Mouse (Mus musculus) A20 (cell line): Measurements from ENCODE around the gene Atp8a2.
"Not testable (repeated sequence)": the region's sequence is repeated elsewhere in the genome, so short reads cannot be mapped to it uniquely, and the experiment has no call there.

Experiments
- DNase-seq: peaks from one replicate; pipeline ENCODE4 v3.0.0-alpha.2; 2011; ENCODE audit warnings: low read depth, low spot score

The Atp8a2 gene

DNA sequence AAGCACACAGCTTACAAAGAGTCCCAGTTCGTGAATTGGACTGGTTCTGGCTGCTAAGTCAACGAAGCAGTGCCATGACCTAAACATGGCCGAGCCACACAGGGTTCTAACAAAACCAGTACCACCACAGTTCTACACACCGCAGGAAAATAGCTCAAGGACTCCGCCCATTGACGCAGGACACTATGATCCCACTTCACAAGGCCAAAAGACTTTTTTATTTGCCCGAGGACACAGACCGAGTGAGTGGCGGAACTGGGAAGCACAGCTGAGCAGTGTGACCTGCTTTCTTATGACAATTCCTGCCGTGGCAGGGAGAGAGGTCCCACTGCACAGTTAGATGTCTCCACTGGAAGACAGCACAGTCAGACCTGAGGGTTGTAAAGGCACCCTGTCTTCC is 548.4 kb downstream of the Atp8a2 start:
- no peak for DNase-seq

DNA sequence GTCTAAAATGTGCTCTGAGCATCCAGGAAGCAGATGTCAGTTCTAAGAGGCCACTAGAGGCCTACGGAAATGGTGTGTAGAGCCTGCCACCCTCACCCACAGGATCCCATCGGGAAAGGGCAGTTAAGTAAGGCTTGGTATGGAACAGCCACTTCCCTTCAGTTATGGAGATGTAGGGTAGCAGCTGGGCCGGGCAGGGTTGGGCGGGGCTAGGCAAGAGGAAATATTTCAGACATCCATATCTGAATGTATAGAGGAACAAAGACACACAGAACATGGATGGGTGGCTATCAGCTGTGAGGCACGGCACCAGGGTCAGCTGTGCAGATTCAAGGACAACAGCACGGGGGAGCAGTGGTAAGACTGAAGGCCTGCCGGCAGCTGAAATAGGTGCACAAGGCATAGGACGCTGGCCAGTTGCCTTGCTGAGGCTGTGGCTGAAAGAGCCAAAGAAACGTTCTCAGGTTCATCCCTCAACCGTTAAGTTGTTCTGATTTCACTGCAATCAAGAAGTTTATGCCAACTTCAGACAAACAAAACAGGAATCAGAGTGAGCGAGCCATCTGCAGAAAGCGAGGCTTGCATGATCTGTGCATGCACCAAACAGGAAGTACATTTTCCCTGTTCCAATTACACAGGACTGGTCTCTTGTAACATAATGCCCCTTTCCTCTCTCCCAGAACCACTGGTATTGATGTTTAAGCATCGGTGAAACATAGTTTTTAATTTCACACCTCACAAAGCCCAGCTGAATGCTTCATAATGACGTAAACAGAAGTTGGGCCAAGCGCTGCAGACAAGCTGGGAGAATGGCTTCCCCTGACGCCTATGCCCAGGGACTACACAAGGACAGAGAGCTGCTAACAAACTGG is 549.9 kb downstream of the Atp8a2 start:
- DNase-seq, result no peak

DNA sequence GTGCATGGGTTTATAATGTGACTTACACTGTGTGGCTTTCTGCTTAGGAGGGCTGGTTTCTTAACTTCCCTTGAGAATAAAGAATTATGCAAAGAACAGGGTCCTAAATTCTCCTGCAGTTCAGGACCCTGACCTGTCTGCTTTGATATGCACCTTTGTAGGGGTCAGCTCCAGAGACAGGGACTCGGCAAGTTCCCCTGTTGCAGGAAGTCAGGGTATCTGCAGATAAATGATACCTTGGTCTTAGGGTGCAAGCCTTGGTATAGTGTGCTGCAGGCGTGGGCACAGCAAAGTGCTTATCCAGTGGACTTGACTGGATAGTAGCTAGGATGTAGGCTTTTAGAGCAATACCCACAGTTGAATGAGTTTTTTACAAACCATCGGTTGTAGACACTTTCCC is 552.1 kb downstream of the Atp8a2 start:
- no peak for DNase-seq

DNA sequence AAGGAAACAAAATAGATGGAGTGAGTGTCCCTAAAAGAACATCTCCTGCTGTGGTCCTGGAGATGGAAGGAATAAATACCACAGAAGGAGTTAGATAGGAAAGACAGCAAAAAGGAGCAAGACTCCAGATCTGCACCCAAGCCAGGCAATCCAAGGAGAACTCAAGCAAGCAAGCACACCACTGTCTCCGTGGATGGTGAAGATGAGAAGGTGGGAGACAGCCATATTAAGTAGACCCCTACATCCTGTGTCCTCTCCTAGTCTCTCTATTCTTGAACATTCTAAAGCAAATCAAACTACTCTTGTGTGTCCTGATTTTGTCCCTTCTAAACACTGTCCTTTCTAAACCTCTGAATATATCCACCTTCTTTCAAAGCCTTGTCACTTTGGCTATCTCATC is 552.8 kb downstream of the Atp8a2 start:
- no peak for DNase-seq

DNA sequence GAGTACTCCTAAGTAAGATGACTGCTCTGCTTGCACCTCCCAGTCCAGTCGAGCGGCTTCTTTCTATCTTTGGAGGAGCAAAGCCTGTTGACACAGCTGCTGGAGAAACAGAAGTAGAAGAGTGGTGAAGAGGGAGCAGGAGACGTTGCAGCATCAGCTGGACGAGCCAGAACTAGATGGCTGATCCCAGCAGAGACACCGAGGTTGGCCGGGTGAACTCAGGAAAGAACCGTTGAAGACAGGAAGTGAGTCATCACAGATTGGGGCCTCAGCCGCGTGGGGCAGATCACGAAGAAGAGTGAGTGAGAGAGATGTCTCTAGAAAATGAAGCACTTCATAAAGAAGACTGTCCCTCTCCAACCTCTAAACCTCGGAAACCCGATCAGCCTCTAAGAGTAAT is 553.4 kb downstream of the Atp8a2 start:
- peak; percentile 8 for DNase-seq

DNA sequence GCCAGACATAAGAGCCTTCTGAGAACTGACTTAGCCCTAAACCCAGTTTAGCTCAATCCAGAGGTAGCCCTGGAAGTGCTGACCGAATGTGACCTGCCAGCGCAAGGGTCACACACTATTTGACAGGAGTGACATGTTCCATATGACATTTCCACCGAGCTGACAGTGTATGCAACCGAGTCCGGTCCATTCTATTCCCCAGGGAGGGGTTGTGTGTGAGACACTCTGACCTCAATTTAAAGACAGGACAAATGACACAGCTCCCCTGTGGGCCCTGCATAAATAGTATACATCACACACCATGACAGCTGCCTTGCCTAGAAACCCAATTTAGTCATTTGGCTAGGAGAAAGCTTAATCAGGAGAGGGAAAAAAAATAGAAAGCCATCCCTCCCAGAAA is 555.1 kb downstream of the Atp8a2 start:
- no peak for DNase-seq

DNA sequence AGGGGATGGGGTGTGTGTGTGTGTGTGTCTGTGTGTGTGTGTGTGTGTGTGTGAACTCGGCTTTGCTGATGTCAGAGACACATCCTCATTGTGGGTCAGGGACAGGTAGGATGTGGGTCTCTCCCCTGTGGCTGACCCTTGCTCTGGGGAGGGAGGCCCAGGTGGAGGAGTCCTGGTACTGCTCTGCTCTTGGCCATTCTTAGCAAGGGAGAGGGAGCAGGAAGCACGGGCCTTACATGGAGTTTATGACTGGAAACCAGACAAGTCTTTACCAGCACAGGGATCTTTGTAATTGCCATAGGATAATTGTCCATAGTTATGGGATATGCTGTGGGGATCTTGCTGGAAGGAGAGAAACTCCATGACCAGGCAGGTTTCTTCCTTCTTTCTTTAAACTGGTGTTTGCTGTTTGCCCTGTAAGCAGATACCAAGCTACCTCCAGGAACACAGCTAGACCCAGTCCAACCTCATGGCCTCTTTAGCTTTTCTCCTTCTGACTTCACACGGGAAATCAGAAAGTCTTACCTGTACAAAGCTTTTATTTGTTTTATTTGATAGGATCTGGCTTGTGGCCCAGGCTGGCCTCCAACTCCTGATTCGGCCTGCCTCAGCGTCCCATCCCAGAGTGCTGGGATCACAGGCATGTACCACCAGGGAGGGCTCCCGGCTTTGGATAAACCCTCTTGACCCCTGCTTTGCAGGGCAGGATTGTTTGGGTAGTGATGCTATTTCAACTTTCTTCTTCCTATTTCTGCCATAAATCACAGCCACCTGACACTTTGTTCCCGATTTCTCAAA is 557.9 kb downstream of the Atp8a2 start:
- no peak for DNase-seq

DNA sequence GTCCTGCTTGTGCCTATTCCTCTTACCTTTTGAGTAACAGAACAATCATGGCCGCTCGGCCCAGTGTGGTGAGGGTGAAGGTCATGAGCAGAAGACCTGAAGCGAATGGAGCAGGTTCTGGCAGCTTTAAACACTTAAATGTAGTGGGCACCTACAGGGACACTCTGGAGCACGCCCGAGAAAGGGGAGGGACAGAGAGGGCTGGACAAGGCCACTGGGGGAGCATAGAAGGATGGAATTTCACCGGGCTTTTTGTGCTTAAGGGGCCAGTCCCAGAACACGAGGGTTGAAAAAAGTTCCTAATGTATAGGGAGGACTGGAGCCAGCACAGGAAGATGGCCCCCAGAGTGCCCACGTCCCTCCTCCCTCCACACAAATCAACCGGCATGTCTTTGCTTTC is 563.0 kb downstream of the Atp8a2 start:
- DNase-seq, result no peak

DNA sequence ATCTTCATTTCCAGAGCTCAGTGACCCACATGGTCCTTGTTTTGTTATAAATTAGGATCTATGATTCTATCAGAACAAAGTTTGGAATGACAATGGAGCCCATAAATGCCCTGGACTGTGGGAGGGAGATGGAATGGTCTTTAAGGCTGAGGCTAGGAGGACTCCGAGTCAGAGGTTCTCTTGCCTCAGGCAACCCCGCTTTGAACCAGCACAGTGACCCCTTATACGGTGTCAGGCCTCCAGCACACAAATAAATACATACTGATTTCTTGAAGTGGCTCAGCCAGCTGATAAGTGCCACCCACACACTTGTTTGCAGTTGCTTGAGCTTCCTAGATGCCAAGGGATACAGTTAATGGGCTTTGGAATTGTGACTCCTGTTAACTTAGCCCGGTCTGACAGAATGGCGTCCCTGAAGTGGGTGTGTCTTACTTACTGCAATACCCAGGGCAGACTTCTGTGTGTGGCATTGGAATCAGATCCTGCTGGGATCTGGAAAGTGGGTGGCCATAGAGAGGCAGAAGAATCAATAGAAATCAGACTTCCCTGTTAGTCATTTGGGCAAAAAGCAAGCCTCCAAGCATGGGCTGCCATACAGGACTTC is 563.6 kb downstream of the Atp8a2 start:
- DNase-seq, result no peak

DNA sequence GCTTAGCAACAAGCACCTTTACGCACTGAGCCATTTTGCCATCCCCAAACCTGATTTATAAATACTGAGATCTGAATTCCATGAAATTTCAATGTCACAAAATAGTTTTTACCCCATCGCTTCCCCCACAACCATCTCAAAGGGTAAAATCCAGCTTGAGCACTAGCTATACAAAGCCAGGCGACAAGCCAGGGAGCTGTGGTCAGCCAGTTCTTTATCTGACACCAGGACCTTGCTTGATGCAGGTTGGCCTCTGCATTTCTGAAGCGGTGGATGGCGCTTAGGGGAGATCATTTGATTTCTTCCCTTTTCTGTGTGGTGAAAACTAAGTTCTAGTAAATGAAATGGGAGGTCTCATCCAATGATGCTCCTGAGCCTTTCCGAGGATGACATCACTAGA is 564.9 kb downstream of the Atp8a2 start:
- no peak for DNase-seq

DNA sequence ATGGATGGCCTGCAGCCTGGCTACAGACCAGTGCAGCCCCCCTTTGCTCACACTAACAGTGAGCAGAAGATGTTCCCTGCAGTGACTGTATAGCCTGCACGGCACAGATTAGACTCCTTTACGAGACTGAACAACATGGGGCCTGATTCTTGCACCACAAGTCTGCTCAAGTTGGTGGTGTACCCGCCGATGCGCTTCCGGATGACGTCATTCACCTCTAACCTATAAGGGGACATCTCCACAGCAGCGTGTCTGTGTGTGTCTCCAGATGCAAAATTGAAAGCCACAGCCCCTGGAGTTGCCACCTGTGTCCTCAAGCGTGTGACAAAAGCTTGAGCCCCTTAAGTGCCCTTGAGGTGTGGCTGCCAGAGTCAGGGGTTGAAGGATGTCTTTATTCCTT is 566.9 kb downstream of the Atp8a2 start:
- no peak for DNase-seq

DNA sequence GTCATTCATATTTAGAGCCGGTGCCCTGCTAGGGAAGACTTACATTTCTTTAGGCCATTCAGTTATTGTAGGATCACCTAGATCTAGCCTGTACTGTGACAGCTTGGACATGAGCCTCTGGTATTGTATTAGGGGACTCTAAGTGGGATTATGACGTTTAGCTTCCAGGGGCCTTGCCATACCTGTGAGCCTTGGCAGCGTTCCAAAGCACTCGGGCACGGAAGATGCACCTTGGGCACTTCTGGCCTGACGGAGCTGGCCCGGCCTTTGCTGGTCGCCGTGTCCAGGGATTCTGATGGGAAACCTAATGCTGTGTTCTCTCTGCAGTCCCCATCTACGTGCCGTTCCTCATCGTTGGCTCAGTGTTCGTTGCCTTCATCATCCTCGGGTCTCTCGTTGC is 567.7 kb downstream of the Atp8a2 start:
- no peak for DNase-seq

DNA sequence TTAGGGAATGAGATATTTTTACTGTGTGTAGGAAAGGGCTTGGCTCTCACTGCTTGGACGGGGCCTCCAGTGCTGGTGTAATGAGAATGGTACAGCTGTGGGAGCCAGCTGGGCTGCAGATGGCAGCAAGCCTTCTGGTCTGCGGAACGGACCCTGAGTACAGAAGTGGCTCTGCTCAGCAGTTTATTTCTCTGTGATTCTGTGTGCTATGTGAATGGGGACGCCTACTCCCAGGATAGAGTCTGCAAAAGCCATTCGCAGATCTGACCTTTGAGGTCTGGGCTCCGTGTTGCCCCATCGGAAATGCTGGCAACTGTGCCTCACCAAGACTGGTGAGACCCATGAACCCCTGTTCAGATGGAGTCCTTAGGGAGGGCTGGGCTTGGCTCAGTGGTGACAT is 569.2 kb downstream of the Atp8a2 start:
- no peak for DNase-seq

DNA sequence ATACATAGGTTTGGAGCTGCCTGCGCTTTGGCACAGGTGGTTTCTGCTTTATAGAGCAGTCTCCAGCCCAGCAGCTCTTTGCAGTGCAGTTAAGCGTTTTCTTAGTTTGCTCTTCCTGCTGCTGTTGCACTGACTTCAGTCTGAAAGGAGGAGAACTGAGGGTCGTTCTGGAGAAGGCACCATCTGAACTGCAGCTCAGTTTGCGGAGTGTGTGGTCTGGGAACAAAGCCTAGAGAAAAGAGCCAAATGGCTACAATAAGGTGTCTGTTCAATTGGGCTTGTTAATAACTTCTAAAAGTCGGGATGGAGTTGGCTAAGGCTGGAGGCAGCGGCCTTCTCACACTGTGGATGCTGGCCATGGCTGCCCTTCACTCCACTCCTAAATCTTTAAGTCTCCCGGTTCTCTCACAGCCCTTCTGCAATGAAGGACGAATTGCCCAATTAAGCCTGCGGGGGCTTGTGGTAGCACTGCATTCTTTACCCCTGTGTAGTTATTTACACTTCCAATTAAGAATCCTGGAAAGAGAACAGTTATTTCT is 569.8 kb downstream of the Atp8a2 start:
- no peak for DNase-seq

DNA sequence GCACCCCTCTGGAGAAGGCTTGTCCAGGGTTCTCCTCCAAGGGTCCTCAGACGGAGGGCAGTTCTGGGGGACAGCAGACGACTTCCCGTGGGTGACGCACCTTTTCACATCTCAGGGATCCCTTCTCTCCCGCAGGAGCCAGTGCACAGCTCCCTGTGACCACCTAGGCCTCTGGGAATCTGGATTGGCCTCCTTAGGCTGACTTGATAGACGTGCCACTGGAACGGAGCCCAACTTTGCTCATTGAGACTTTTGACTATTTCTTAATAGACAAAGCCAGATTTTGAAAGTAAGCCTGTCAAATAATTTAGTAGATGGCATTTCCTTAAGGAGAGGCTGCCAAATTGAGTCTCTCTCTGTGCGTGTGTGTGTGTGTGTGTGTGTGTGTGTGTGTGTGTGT is 570.3 kb downstream of the Atp8a2 start:
- no peak for DNase-seq

DNA sequence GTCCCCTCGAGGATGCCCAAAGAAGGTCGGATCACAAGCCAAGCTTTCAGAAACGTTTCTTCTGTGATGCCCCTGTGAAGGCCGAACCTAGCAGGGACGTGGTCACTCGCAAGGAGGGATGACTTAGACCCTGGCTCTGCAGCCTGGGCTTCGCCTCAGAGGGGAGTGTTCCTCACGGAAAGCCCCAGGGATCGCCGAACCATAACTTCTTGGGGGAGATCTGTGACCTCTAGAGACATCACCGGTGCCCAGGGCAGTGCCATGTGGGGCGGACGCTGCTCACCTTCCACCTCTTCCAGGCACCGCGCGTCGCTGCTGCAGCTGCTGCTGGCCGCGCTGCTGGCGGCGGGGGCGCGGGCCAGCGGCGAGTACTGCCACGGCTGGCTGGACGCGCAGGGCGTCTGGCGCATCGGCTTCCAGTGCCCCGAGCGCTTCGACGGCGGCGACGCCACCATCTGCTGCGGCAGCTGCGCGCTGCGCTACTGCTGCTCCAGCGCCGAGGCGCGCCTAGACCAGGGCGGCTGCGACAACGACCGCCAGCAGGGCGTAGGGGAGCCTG is 571.1 kb downstream of the Atp8a2 start:
- no peak for DNase-seq

DNA sequence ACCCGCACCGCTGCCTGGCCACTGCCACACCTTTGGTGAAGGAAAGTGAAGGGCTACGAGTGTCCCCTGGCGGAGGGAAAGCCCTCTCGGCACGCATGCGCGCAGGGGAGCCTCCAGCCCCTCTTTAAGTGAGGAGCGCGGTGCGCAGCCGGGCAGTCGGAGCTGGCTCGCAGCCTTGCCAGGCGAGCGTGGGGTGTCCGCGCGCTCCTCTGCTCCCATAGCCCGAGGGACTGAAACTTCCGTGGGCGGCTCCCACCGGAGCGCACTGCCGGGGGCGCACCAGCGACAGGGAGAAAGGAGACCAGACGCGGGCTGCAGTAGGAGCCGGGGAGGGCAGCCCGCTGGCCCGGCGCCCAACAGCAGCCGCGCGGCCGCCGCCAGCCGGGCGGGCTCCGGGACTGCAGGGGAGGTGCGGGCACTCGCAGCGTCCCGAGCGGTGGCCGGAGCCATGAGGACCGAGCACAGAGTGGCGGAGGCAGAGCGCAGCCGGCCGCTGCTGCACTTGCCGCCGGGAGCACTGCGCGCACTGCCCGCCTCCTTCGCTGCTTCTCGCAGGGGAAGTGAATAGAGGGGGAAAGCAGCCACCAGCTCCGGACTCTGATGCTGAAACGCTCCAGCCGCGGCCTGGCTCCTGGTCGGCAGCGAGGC is 571.7 kb downstream of the Atp8a2 start, which contains the start of gene Shisa2:
Gene Shisa2, plus strand, starts transcription at position 151 of the 648 bp plus-strand sequence.
- DNase-seq, result no peak

DNA sequence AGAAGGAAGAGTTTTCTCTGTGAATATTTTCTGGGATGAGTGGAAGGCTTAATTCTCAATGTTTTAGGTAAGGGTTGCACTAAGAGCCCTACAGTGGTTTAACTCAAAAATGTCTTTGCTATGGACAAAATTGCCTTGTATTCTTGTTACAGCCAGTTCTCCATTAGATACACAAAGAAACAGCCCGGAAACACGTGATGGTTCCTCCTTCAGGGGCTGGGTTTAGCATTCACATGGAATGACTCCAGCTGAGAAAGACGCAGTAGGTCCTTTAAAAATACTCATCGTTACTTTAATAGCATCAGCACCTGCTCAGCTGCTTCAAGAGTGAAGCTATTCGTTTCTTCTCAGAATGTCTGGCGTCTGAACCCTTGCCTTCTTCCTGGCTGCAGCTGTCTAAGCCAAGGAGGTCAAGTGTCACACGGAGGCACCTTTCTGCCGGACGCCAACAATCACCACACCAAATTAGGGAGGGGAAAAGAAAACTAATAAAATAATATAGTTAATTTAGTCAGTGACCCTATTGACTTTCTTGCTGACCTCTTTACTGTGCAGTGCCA is 572.6 kb downstream of the Atp8a2 start:
- no peak for DNase-seq

DNA sequence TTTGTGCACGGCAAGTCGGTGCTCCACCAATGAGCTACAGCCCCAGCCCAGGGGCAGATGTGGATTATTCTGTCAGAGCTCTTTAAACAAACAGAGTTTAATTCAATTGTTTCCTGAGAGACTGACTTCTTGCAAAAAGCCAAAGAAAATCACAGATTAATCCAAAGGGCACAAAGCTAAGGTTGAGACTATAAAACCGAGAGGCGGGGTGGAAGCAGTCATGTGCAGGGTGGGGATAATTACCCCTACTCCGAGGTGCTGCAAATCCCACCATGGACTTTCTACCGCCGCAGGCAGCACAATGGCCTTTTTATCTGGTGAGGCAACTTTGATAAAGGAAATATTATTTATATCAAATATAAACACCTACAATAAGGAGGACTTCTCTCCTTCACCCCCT is 580.2 kb downstream of the Atp8a2 start:
- no peak for DNase-seq

DNA sequence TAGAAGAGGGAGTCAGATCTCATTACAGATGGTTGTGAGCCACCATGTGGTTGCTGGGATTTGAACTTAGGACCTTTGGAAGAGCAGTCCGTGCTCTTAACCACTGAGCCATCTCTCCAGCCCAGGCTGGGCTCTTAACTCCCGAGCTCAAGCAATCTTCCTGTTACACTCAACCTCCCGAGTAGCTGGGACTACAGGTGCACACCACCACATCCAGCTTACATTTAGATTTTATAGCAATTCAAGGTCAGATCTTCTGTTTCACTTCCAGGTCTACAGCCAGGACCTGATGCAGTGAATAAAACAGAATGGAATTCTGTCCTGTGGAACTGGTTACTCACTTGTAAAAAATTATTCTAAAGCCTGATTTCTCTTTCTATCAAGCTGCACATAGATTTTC is 582.8 kb downstream of the Atp8a2 start:
- DNase-seq, result not testable (repeated sequence)
